In genomic region chr3:88424605-88425329, GRCm38 (mm10) we compare ENCODE assay signal across 8 mouse cellular contexts. TPM values are rescaled to one million over a fixed set of nuclear protein-coding genes. Genes with fewer than 3 reads are reported as not detected.
DNase-seq lines count a peak whose midpoint lies in the region; ATAC-seq and TF ChIP-seq lines count a peak whose summit lies in the region.

TSS of gene Slc25a44 (minus strand) at chr3:88425139.

- peak within 1 kb of the TSS; percentile 70 for H3K4me3 ChIP-seq in cortical plate, adult 2 months (ENCODE audit: insufficient read depth, low read length)
- H3K4me3 ChIP-seq in megakaryocyte, embryonic 14.5 days (replicated peaks), result peak within 1 kb of the TSS; percentile 99

- no peaks in the 10 kb centered on the region for H3K9me3 ChIP-seq in megakaryocyte, embryonic 14.5 days

- TF ChIP-seq CTCF in cortical plate, adult 2 months (IDR thresholded peaks at IDR 0.05; ENCODE audit: extremely low read depth, insufficient read depth, low read length), result no peak

- peak; percentile 92 to 93 for DNase-seq in gastrocnemius, adult 8-10 months (ENCODE audit: low spot score in 2 of 2)
- DNase-seq in hindlimb bud, embryonic 11.5 days (ENCODE audit: extremely low spot score, low read depth, low spot score), result peak; percentile 97
- DNase-seq in left cerebral cortex, adult 8-10 months (ENCODE audit: low spot score in 2 of 2), result peak; percentile 81 to 95
- DNase-seq in right cerebral cortex, postnatal 10 days (ENCODE audit: low spot score in 2 of 2), result peak; percentile 96 to 98
- DNase-seq in urinary bladder, postnatal 25 days (ENCODE audit: low spot score), result peak; percentile 89

- no peak within 1 kb of the TSS for H3K27ac ChIP-seq in cortical plate, adult 2 months (ENCODE audit: insufficient read depth, low read length)

- no peaks in the 10 kb centered on the region for H3K27me3 ChIP-seq in megakaryocyte, embryonic 14.5 days (replicated peaks)

- TF ChIP-seq POLR2A in cortical plate, adult 2 months (IDR thresholded peaks at IDR 0.05; ENCODE audit: extremely low read depth, insufficient read depth, low read length), result peak; percentile 99

- H3K36me3 ChIP-seq in megakaryocyte, embryonic 14.5 days (replicated peaks; ENCODE audit: low read length), result peaks cover 19% of the 10 kb centered on the region

- ATAC-seq in activated CD4-positive, CD25-positive, alpha-beta regulatory T cell, adult 4 months, result peak; percentile 100

- peaks cover 8% of the 10 kb centered on the region for H3K4me1 ChIP-seq in cortical plate, adult 2 months (ENCODE audit: control insufficient read depth, insufficient read depth, low read length)
- H3K4me1 ChIP-seq in megakaryocyte, embryonic 14.5 days, result peaks cover 62% of the 10 kb centered on the region

RNA-seq across cellular contexts. Expression of gene Slc25a44, which starts in this region (rescaled TPM):
- polyA plus RNA-seq in activated CD4-positive, CD25-positive, alpha-beta regulatory T cell, adult 4 months (2017; shearing (Covaris generic)), result 10 to 100 TPM; 12.8 to 16.7 TPM
- 76.3 and 76.4 TPM in 2 replicates for polyA plus RNA-seq in cortical plate, adult 2 months (2012; rRNA removed)
- 10 to 100 TPM; 19.5 to 22.4 (median 21.5) TPM for total RNA-seq in gastrocnemius, adult 8-10 months (2022)
- total RNA-seq in left cerebral cortex, adult 8-10 months (2022), result 10 to 100 TPM; 72.5 to 77.6 (median 75.9) TPM
- 6.7 and 7.2 TPM in 2 replicates for polyA plus RNA-seq in megakaryocyte, embryonic 14.5 days (2012; ENCODE audit: insufficient read depth, low replicate concordance)
